Mouse (Mus musculus): ENCODE measurements around the gene Rusc2. TPM values are rescaled to one million over a fixed set of nuclear protein-coding genes. Genes with fewer than 3 reads are reported as not detected.

Rusc2 gene
- polyA plus RNA-seq, 1 experiment, result 14.7 TPM

DNA sequence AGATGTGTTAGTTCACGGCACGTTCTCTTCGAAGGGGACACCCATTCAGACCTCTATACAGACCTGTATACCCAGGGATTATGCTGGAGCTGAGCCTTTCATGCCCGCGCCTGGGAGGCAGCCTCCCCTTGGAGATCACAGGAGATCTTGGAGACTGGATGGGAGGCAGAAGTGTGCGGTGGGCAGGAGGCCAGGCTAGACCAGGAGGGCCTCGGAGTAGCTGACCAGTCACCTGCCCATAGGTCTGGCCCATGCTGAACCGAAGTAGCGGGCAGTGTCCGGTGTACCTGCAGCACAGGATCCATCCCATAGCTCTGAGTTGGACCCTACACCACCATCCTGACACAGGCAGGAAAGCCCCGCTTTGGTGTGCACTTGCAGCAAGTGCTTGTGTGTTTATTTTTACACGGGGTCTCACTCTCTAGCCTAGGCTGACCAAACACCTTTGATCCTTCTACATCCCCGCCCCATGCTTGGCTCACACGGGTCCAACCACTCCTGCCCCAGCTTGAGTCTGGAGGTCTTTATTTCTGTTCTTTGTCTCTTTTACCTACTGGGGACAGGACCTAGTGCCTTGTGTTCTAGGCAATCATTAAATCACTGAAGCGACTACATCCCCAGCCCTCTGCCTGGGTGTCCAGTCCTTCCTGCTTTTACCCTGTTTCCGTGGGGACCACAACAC, 46.5 kb downstream of the Rusc2 start:
- TF ChIP-seq POLR2A (IDR thresholded peaks at IDR 0.05; ENCODE audit: borderline replicate concordance, control insufficient read depth, low read depth, low read length) (no peak), CTCF (IDR thresholded peaks at IDR 0.05; ENCODE audit: control insufficient read depth, insufficient read depth, low read length) (no peak)
- no peak overlapping the region for H3K4me3 ChIP-seq (replicated peaks; ENCODE audit: control insufficient read depth, low read depth, low read length)
- H3K4me1 ChIP-seq (ENCODE audit: control insufficient read depth, insufficient read depth, low read length), result no peaks in the 10 kb centered on the region
- WGBS, result 44% methylated on average over 16 of the region's 16 CpGs
- H3K27ac ChIP-seq (ENCODE audit: control insufficient read depth, insufficient read depth, low read depth, low read length, poor library complexity), result no peak overlapping the region

DNA sequence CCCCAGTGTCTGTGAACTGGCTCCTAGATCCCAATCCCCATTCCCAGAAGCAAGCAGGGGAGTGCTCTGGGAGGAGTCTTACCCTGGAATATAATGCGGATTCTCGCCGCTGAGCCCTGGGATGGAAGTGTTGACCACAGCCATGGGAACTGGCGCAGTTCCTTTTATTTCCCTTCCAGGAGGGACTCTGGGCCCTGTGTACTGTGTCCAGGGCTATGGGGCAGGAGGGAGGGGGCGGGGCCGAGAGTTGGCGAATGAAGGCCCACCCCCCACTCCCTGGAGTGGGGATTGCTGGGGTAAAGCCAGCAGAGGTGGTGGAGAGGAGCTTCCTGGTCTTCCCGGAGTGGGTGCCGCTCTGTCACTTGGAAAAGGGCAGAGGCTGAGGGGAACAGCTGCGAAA, 47.2 kb downstream of the Rusc2 start, which contains the start of gene Fam166b:
Gene Fam166b (minus strand): TSS at position 189 of the 400 bp plus-strand sequence.
- 63% methylated on average over 10 of the region's 10 CpGs for WGBS
- Histone ChIP-seq H3K4me1 (ENCODE audit: control insufficient read depth, insufficient read depth, low read length) (no peaks in the 10 kb centered on the region), H3K4me3 (replicated peaks; ENCODE audit: control insufficient read depth, low read depth, low read length) (no peak within 1 kb of the TSS), H3K27ac (ENCODE audit: control insufficient read depth, insufficient read depth, low read depth, low read length, poor library complexity) (no peak within 1 kb of the TSS)
- TF ChIP-seq CTCF (IDR thresholded peaks at IDR 0.05; ENCODE audit: control insufficient read depth, insufficient read depth, low read length) (no peak), POLR2A (IDR thresholded peaks at IDR 0.05; ENCODE audit: borderline replicate concordance, control insufficient read depth, low read depth, low read length) (no peak)

DNA sequence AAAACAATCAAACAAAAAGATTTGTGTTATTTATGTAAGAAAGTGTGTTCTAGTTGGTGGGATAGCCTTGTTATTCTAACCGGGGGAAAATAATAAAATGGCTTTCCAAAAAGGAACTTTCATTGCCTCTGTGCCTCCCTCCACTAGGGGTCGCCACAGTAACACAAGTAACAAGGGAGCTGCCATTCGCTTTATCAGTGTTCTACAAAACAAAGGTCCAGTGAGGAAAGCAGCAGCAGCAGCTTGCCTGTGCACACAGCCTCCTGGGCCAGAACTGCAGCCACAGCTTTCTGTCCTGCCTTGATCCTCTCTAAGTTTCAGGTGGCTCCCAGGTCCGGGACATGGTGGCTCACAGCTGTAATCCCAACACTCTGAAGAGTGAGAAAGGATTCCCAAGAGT, 49.9 kb downstream of the Rusc2 start:
- Histone ChIP-seq H3K27ac (ENCODE audit: control insufficient read depth, insufficient read depth, low read depth, low read length, poor library complexity) (no peak overlapping the region), H3K4me3 (replicated peaks; ENCODE audit: control insufficient read depth, low read depth, low read length) (no peak overlapping the region), H3K4me1 (ENCODE audit: control insufficient read depth, insufficient read depth, low read length) (no peaks in the 10 kb centered on the region)
- TF ChIP-seq POLR2A (IDR thresholded peaks at IDR 0.05; ENCODE audit: borderline replicate concordance, control insufficient read depth, low read depth, low read length) (no peak), CTCF (IDR thresholded peaks at IDR 0.05; ENCODE audit: control insufficient read depth, insufficient read depth, low read length) (peak; percentile 81)
- 6% methylated on average over 4 of the region's 4 CpGs for WGBS

DNA sequence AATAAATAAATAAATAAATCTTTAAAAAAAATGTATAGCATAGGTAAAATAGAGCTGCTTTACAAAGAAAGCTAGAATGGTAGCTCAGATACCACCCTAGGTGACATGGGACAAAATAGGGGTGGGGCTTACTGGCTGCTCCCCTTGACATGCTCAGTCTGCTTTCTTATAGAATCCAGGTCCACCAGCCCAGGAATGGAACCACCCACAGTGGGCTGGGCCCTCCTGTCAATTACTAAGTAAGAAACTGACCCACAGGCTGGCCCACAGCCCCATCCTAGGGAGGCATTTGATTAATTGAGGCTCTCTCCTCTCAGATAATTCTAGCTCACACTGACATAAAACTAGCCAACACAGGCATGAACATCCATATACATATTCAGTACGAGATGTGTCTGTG, 51.1 kb downstream of the Rusc2 start:
- no peak overlapping the region for H3K4me3 ChIP-seq (replicated peaks; ENCODE audit: control insufficient read depth, low read depth, low read length)
- TF ChIP-seq CTCF (IDR thresholded peaks at IDR 0.05; ENCODE audit: control insufficient read depth, insufficient read depth, low read length) (no peak), POLR2A (IDR thresholded peaks at IDR 0.05; ENCODE audit: borderline replicate concordance, control insufficient read depth, low read depth, low read length) (no peak)
- H3K27ac ChIP-seq (ENCODE audit: control insufficient read depth, insufficient read depth, low read depth, low read length, poor library complexity), result no peak overlapping the region
- H3K4me1 ChIP-seq (ENCODE audit: control insufficient read depth, insufficient read depth, low read length), result no peaks in the 10 kb centered on the region
- 85% methylated on average over 1 of the region's 1 CpGs for WGBS

DNA sequence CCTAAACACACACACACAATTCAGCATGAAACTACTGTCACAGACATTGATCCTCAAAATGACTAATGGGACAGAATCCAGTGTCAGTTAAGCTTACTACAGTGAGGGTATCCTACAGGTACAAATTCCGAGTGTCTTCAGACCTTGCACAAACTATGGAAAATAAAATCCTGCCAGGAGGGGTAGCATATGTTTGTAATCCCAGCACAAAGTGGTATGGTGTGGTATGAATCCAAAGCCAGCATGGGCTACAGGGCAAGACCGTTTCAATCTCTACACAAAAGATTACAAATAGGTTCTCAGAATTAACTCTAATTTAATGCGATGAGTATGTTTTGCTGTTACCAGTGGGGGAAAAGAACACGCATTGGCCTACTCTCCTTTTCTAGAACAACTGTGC, 59.9 kb downstream of the Rusc2 start, which contains the start of gene Tesk1:
Gene Tesk1 (plus strand): TSS at position 301 of the 400 bp plus-strand sequence.
- H3K27ac ChIP-seq (ENCODE audit: control insufficient read depth, insufficient read depth, low read depth, low read length, poor library complexity), result peak within 1 kb of the TSS; percentile 79
- peak within 1 kb of the TSS; percentile 75 for H3K4me3 ChIP-seq (replicated peaks; ENCODE audit: control insufficient read depth, low read depth, low read length)
- 34% methylated on average over 4 of the region's 4 CpGs for WGBS
- no peaks in the 10 kb centered on the region for H3K4me1 ChIP-seq (ENCODE audit: control insufficient read depth, insufficient read depth, low read length)
- TF ChIP-seq POLR2A (IDR thresholded peaks at IDR 0.05; ENCODE audit: borderline replicate concordance, control insufficient read depth, low read depth, low read length), result no peak
- no peak for TF ChIP-seq CTCF (IDR thresholded peaks at IDR 0.05; ENCODE audit: control insufficient read depth, insufficient read depth, low read length)

DNA sequence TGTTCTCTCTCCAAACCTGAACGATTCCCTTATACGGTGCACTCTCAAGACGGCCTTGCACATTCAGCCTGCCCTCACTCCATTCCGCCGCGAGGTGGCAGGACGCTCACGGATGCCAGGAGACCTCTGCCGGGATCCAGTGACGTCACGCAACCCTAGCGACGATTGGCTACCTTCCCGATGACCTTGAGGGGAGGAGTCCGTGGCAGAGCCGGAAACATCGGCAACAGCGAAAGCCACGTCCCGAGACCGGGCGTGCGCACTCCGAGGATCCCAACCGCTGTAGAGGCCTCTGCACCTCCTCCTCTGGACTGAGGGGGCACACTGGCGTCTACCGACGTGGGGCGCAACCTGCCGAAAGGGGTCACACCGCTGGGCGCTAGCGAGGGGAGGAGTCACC, 60.3 kb downstream of the Rusc2 start:
- H3K4me1 ChIP-seq (ENCODE audit: control insufficient read depth, insufficient read depth, low read length), result no peaks in the 10 kb centered on the region
- peak overlapping the region; percentile 75 for H3K4me3 ChIP-seq (replicated peaks; ENCODE audit: control insufficient read depth, low read depth, low read length)
- 1% methylated on average over 33 of the region's 33 CpGs for WGBS
- peak overlapping the region; percentile 79 for H3K27ac ChIP-seq (ENCODE audit: control insufficient read depth, insufficient read depth, low read depth, low read length, poor library complexity)
- TF ChIP-seq CTCF (IDR thresholded peaks at IDR 0.05; ENCODE audit: control insufficient read depth, insufficient read depth, low read length) (peak; percentile 99), POLR2A (IDR thresholded peaks at IDR 0.05; ENCODE audit: borderline replicate concordance, control insufficient read depth, low read depth, low read length) (peak; percentile 91; the same call in 1 of the 2 replicates)

DNA sequence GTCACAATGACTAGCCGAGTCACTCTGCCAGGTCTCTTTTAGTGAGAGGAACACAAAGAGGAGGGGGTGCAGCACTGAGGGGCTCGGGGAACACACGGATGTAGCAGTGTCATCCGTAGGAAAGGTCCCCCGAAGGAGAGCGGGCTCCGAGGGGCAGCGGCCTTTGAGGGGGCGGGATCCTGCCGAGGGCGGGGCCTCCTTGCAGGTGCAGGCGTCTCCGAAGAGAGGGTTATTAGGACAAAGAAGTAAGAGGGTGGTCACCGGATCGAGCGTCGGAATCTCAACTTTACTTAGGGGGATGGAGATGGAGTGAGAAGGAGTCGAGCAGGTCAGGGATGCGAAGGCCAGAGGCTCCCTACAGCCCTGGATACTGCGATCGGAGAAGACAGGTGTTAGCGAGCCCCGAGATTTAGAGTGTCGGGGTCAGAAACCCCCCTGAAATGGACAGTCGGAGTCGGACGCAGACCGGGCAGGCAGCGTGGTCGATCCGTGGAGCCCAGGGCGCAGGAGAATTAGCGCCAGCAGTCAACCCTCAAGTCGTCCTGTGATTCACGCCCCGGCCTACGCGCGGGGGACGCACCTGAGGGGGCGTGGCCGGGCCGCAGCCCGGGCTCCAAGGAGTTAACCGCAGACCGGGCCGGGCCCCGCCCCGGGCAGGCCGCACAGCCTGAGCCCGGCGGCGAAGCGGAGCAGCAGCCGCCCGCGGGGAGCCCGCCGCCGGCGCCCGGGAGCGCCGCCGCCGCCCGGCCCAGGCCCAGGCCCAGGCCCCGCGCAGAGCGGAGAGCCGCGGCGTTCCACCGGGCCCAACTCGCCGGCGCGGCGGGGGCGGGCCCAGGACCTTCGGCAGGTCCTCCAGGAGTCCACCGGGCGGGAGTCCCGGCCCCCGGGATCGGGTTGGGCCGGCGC, 60.9 kb downstream of the Rusc2 start:
- Histone ChIP-seq H3K4me1 (ENCODE audit: control insufficient read depth, insufficient read depth, low read length) (no peaks in the 10 kb centered on the region), H3K4me3 (replicated peaks; ENCODE audit: control insufficient read depth, low read depth, low read length) (peak overlapping the region; percentile 75), H3K27ac (ENCODE audit: control insufficient read depth, insufficient read depth, low read depth, low read length, poor library complexity) (peak overlapping the region; percentile 79)
- WGBS, result under 1% methylated on average over 88 of the region's 88 CpGs
- TF ChIP-seq POLR2A (IDR thresholded peaks at IDR 0.05; ENCODE audit: borderline replicate concordance, control insufficient read depth, low read depth, low read length) (peak; percentile 34; the same call in 1 of the 2 replicates), CTCF (IDR thresholded peaks at IDR 0.05; ENCODE audit: control insufficient read depth, insufficient read depth, low read length) (no peak)

DNA sequence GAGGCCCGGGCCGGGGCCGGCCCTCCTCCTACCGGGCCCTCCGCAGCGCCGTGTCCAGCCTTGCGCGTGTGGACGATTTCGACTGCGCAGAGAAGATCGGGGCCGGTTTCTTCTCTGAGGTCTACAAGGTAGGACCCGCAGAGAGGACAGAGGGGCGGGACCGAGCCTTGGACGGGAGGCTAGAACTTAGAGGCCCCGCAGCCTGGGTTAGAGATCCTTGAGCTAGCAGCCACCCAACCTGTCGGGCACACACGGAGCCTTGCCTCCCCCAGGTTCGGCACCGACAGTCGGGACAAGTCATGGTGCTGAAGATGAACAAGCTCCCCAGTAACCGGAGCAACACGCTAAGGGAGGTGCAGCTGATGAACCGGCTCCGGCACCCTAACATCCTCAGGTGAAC, 61.7 kb downstream of the Rusc2 start:
- 2% methylated on average over 28 of the region's 28 CpGs for WGBS
- no peak for TF ChIP-seq POLR2A (IDR thresholded peaks at IDR 0.05; ENCODE audit: borderline replicate concordance, control insufficient read depth, low read depth, low read length)
- H3K27ac ChIP-seq (ENCODE audit: control insufficient read depth, insufficient read depth, low read depth, low read length, poor library complexity), result peak overlapping the region; percentile 79; the same call in 1 of the 2 replicates
- peak overlapping the region; percentile 54 for H3K4me3 ChIP-seq (replicated peaks; ENCODE audit: control insufficient read depth, low read depth, low read length)
- H3K4me1 ChIP-seq (ENCODE audit: control insufficient read depth, insufficient read depth, low read length), result no peaks in the 10 kb centered on the region
